Mouse (Mus musculus): Measurements from ENCODE around the gene Mettl5. TPM values are rescaled to one million over a fixed set of nuclear protein-coding genes. Genes with fewer than 3 reads are reported as not detected.
"Not testable (repeated sequence)": the region's sequence is repeated elsewhere in the genome, so short reads cannot be mapped to it uniquely, and the experiment has no call there.

Gene Mettl5
- total RNA-seq (2018; cell fraction: chromatin; rRNA removed), result 10 to 100 TPM in 24 of 26 experiments, 1 to 10 TPM in 2; 7.0 to 36.1 (median 16.5) TPM
- total RNA-seq (2018; cell fraction: cytosol; rRNA removed), result 10 to 100 TPM in 10 of 26 experiments, 1 to 10 TPM in 16; 7.0 to 12.2 (median 9.3) TPM
- 10 to 100 TPM in 18 of 26 experiments, 1 to 10 TPM in 8; 5.4 to 30.4 (median 12.8) TPM for total RNA-seq (2018; cell fraction: nucleus; rRNA removed)
- polyA plus RNA-seq (2018), result 11.2 to 15.3 TPM (median 12.5 TPM) in 3 replicates

GRCm38 (mm10) chr2:69885451-69886305 is at the start of gene Mettl5:
TSS of gene Mettl5 (minus strand) at chr2:69885615.
- Histone ChIP-seq H3K36me3 (ENCODE audit: inconsistent target) (no peaks in the 10 kb centered on the region), H3K27ac (peak within 1 kb of the TSS; percentile 57), H3K4me3 (ENCODE audit: inconsistent target) (peak within 1 kb of the TSS; percentile 67), H3K79me2 (ENCODE audit: inconsistent target) (peaks cover 12% of the 10 kb centered on the region; the same call in 1 of the 2 replicates)
- WGBS (ENCODE audit: missing documents), result under 1% methylated on average over 44 of the region's 45 CpGs

DNA sequence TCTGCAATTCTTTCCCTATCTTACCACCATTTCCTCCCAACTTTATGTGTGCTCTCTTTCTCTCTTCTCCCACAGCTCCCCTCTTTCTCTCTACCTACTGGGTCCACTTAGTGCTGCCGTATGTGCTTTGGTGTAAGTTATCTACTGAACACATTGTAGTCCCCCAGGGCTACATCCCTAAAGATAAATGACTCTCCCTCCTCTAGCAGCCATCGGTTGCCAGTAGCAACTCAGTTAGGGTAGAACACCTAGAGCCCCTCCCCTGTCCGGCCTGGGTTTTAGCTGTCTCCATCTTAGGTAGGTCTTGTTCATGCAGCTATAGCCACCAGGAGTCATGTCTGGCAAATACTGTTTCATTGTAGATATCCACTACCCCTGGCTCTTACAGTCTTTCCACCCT is 39.5 kb upstream of the Mettl5 start:
- 90% methylated on average over 3 of the region's 3 CpGs for WGBS (ENCODE audit: missing documents)
- H3K79me2 ChIP-seq (ENCODE audit: inconsistent target), result no peaks in the 10 kb centered on the region
- H3K4me3 ChIP-seq (ENCODE audit: inconsistent target), result no peak overlapping the region
- no peak overlapping the region for H3K27ac ChIP-seq
- peaks cover 20% of the 10 kb centered on the region; the same call in 1 of the 2 replicates for H3K36me3 ChIP-seq (ENCODE audit: inconsistent target)

- H3K27ac ChIP-seq, result no peak overlapping the region
- no peak overlapping the region for H3K4me3 ChIP-seq (ENCODE audit: inconsistent target)
- peaks cover 30% of the 10 kb centered on the region for H3K79me2 ChIP-seq (ENCODE audit: inconsistent target)
- H3K36me3 ChIP-seq (ENCODE audit: inconsistent target), result peaks cover 17% of the 10 kb centered on the region; the same call in 1 of the 2 replicates
- WGBS (ENCODE audit: missing documents), result 70% methylated on average over 3 of the region's 3 CpGs
Measured at GRCm38 (mm10) chr2:69917301-69917700, 31.9 kb upstream of the Mettl5 start.

DNA sequence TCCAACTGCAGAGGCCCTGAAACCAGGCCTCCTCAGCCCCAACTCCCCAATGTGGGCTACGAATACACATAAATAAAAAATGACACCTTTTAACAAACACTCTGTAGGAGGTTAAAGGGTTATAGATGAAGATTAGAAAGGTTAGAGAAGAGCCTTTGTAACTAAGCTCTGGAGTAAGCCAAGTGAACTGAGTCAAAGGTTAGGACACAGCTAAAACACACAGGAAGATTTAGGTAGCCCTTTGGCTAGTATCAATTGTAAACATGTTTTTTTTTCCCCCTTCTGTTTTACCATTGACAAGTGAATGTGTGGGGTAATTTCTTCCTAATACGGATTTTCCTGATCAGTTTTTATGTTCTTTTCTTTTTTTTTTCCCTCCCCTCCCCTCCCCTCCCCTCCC is 27.4 kb upstream of the Mettl5 start:
- WGBS (ENCODE audit: missing documents), result 74% methylated on average over 2 of the region's 2 CpGs
- H3K27ac ChIP-seq, result no peak overlapping the region
- H3K79me2 ChIP-seq (ENCODE audit: inconsistent target), result peaks cover 75% of the 10 kb centered on the region
- no peak overlapping the region for H3K4me3 ChIP-seq (ENCODE audit: inconsistent target)
- 0 out of 2 replicates have a peak, but pooled peaks cover 1% of the 10 kb centered on the region for H3K36me3 ChIP-seq (ENCODE audit: inconsistent target)

- not testable (repeated sequence) for H3K36me3 ChIP-seq (ENCODE audit: inconsistent target); H3K4me3 ChIP-seq (ENCODE audit: inconsistent target); H3K27ac ChIP-seq
- WGBS (ENCODE audit: missing documents), result 92% methylated on average over 4 of the region's 4 CpGs
- peaks cover 100% of the 10 kb centered on the region for H3K79me2 ChIP-seq (ENCODE audit: inconsistent target)
Measured at GRCm38 (mm10) chr2:69907394-69907793, 22.0 kb upstream of the Mettl5 start.

GRCm38 (mm10) chr2:69903541-69903940 is 18.1 kb upstream of the Mettl5 start:
- no peaks in the 10 kb centered on the region for H3K36me3 ChIP-seq (ENCODE audit: inconsistent target)
- H3K4me3 ChIP-seq (ENCODE audit: inconsistent target), result no peak overlapping the region
- H3K79me2 ChIP-seq (ENCODE audit: inconsistent target), result peaks cover 100% of the 10 kb centered on the region
- no peak overlapping the region for H3K27ac ChIP-seq
- WGBS (ENCODE audit: missing documents), result 100% methylated on average over 3 of the region's 3 CpGs

GRCm38 (mm10) chr2:69897618-69898575 is 12.5 kb upstream of the Mettl5 start:
- peak overlapping the region; percentile 85 for H3K4me3 ChIP-seq (ENCODE audit: inconsistent target)
- H3K79me2 ChIP-seq (ENCODE audit: inconsistent target), result peaks cover 54% of the 10 kb centered on the region
- under 1% methylated on average over 53 of the region's 55 CpGs for WGBS (ENCODE audit: missing documents)
- no peaks in the 10 kb centered on the region for H3K36me3 ChIP-seq (ENCODE audit: inconsistent target)
- peak overlapping the region; percentile 36 for H3K27ac ChIP-seq

GRCm38 (mm10) chr2:69897039-69897617 is 11.7 kb upstream of the Mettl5 start, which contains the start of gene Ubr3:
TSS of gene Ubr3 (plus strand) at chr2:69897246.
- WGBS (ENCODE audit: missing documents), result 1% methylated on average over 48 of the region's 65 CpGs
- Histone ChIP-seq H3K79me2 (ENCODE audit: inconsistent target) (peaks cover 46% of the 10 kb centered on the region), H3K27ac (peak within 1 kb of the TSS; percentile 36)

GRCm38 (mm10) chr2:69896224-69896581 is 10.8 kb upstream of the Mettl5 start:
- H3K36me3 ChIP-seq (ENCODE audit: inconsistent target), result no peaks in the 10 kb centered on the region
- no peak overlapping the region for H3K4me3 ChIP-seq (ENCODE audit: inconsistent target)
- H3K79me2 ChIP-seq (ENCODE audit: inconsistent target), result peaks cover 37% of the 10 kb centered on the region
- WGBS (ENCODE audit: missing documents), result 98% methylated on average over 4 of the region's 4 CpGs
- no peak overlapping the region for H3K27ac ChIP-seq

More at GRCm38 (mm10) chr2:69897039-69897617, 11.7 kb upstream of the Mettl5 start, which contains the start of gene Ubr3:
- Histone ChIP-seq H3K4me3 (ENCODE audit: inconsistent target) (peak within 1 kb of the TSS; percentile 85), H3K36me3 (ENCODE audit: inconsistent target) (no peaks in the 10 kb centered on the region)

GRCm38 (mm10) chr2:69895502-69896223 is 10.2 kb upstream of the Mettl5 start:
- 74% methylated on average over 13 of the region's 14 CpGs for WGBS (ENCODE audit: missing documents)
- no peak overlapping the region for H3K27ac ChIP-seq
- H3K79me2 ChIP-seq (ENCODE audit: inconsistent target), result peaks cover 31% of the 10 kb centered on the region
- H3K4me3 ChIP-seq (ENCODE audit: inconsistent target), result no peak overlapping the region
- H3K36me3 ChIP-seq (ENCODE audit: inconsistent target), result no peaks in the 10 kb centered on the region

DNA sequence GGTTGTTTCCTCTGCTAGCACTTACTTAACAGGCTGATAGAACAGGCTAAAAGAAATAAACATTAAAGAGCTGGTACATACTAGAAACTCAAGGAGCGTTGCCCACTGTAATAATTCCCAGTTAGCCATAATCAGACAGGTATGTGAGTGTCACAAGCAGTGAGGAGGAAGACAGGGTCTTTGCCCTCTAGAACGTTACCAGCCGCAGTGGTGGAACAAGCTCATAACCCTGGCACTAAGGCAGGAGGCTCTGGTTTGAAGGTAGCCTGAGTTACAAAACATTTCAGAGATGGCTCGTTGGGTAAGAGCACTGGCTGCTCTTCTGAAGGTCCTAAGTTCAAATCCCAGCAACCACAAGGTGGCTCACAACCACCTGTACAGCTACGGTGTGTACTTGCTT is 8.5 kb upstream of the Mettl5 start:
- Histone ChIP-seq H3K4me3 (ENCODE audit: inconsistent target) (no peak overlapping the region), H3K36me3 (ENCODE audit: inconsistent target) (no peaks in the 10 kb centered on the region), H3K79me2 (ENCODE audit: inconsistent target) (peaks cover 14% of the 10 kb centered on the region), H3K27ac (no peak overlapping the region)
- WGBS (ENCODE audit: missing documents), result 85% methylated on average over 5 of the region's 5 CpGs

GRCm38 (mm10) chr2:69893145-69893544 is 7.7 kb upstream of the Mettl5 start:
- Histone ChIP-seq H3K4me3 (ENCODE audit: inconsistent target) (no peak overlapping the region), H3K79me2 (ENCODE audit: inconsistent target) (peaks cover 6% of the 10 kb centered on the region), H3K27ac (no peak overlapping the region), H3K36me3 (ENCODE audit: inconsistent target) (no peaks in the 10 kb centered on the region)
- WGBS (ENCODE audit: missing documents), result 86% methylated on average over 1 of the region's 1 CpGs

DNA sequence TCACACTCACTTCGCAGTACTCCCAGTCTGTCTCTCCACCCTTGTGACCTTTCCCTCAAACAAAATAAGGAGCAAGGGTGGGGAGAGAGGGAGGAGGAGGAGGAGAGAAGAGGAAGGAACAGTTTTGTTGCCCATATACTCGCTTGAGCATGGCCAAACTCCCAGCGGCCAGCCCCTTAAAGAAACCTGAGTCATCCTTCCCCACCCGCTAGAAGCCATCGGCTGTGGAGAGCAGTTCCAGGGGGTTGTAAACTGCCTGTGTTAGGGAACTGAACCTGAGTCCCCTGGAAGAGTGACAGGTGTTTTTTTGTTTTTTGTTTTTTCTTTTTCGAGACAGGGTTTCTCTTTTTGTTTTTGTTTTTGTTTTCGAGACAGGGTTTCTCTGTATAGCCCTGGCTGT is 5.4 kb upstream of the Mettl5 start:
- no peak overlapping the region for H3K4me3 ChIP-seq (ENCODE audit: inconsistent target)
- no peaks in the 10 kb centered on the region for H3K79me2 ChIP-seq (ENCODE audit: inconsistent target)
- no peak overlapping the region for H3K27ac ChIP-seq
- 13% methylated on average over 6 of the region's 7 CpGs for WGBS (ENCODE audit: missing documents)
- no peaks in the 10 kb centered on the region for H3K36me3 ChIP-seq (ENCODE audit: inconsistent target)

All from macrophage (primary cell).